Mouse (Mus musculus) left cerebral cortex, postnatal 4 days (tissue): ENCODE data around the gene Fam3c. TPM values are rescaled to one million over a fixed set of nuclear protein-coding genes. Genes with fewer than 3 reads are reported as not detected.
A peak's percentile ranks its signal among the peaks of the same experiment; 100 is the strongest.
"Not testable (repeated sequence)": the region's sequence is repeated elsewhere in the genome, so short reads cannot be mapped to it uniquely, and the experiment has no call there.

Experiments
- DNase-seq: peaks from one replicate; pipeline ENCODE4 v3.0.0-alpha.2; 2022
- intact Hi-C: fragments of 180-260 bp; cut with DNase I; formaldehyde crosslinking; loops from one replicate; pipeline ENCODE4 v1.15.1; 2025
- total RNA-seq, 2 experiments: library from RNA; stranded (reverse); gene quantifications; 2 replicates each; pipeline ENCODE4 v1.2.3; 2021

The Fam3c gene
- total RNA-seq, 2 experiments from 2014 or later = 105 to 110 TPM

DNA sequence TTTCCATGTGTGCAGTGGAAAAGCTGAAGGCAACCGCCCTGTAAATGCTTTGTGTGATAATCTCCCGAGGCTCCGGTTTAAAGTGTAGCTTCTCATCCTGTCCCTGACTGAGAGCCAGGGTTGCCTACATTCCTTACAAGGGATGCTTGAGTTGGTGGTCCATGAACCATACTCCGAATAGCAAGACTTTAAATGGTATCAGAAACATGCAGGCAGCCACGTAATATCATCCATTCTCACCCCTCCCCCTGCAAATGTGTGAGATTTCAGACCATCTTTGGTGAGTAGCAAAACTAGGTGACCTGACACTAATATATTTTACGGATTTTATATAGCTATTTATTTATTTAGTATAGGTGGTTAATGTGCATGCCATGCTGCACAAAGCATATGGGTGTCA lies 59.0 kb downstream of the Fam3c start:
- intact Hi-C loops = no loop called here
- DNase-seq = no peak

DNA sequence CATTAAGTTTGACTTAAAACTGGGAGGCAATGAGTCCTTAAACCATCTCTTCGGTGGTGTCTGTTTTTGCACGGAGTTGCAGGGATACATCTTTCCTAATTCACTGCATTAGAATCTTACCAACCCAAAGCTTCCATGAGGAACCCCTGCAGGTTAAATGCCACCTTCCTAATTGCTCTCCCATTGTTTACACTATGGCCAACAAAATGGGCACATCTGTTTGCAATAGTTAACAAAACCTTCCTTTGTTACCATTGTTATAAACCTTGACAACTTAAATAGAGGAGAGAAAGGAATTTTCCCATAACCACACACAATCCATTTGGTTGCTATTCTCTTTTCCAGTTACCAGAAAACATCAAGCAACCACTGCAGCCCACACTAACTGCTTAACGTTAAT lies 62.1 kb downstream of the Fam3c start:
- DNase-seq = no peak
- intact Hi-C loops = no loop called here

DNA sequence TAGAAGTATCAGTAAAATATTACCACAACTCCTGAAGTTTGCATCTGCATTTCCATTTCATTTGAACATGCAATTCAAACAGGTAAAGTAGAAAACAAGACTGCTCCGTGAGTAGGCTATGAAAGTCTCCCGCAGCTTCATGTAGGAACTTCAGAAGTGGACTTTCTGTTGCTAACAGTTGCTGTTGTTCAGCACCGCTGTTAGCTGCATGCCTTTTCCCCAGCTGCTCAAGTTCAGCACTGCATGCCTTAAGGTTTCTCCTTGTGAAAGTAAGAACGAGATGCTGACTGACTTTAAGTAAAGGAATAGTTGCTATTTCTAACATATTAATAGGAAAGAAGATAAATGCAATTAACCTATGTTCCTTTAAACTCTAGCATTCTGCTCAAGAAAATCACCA lies 64.0 kb downstream of the Fam3c start:
- no peak for DNase-seq
- intact Hi-C loops = no loop called here

DNA sequence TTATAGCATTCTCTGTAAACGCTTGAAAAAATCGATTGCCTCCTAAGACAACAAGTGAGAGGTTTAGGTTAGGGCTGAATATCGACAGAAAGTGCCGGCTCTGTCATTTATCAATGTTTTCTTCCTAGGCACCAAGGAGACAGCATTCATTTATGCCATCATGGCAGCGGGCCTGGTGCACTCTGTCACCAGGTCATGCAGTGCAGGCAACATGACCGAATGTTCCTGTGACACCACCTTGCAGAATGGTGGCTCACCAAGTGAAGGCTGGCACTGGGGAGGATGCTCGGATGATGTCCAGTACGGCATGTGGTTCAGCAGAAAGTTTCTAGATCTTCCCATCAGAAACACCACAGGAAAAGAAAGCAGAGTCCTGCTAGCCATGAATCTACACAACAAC lies 65.3 kb downstream of the Fam3c start:
- no peak for DNase-seq
- intact Hi-C loops = no loop called here

DNA sequence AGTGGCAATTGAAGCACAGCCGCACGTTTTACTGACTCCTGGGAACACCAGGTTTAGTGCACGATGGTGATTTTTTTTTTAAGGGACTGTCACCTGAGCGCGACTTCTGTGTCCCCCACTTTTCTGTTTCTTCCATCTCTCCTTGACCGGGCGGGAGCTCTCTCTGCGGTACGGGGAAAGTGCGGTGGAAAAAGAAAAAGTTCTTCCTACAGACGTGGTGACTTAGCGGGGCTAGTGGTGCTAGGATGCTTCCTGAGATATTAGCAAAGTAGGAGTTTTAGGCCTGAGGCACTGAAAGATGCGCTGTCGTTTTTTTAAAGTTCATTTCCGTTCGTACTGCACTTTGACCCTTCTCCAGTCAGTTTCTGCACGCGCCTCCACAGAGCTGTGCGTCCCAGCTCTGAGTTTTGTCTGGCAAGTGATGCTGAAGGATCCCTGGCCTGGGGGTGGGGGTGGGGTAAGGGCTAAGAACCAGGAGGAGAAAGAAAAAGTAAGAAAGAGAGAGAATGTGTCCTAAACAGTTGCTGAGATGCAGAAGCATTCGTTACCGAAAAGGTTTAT lies 66.5 kb downstream of the Fam3c start:
- DNase-seq = no peak
- intact Hi-C loops = loop anchor here (10.0 kb wide), 1 partner anchor 165 kb away; no protein-coding TSS in a partner anchor

DNA sequence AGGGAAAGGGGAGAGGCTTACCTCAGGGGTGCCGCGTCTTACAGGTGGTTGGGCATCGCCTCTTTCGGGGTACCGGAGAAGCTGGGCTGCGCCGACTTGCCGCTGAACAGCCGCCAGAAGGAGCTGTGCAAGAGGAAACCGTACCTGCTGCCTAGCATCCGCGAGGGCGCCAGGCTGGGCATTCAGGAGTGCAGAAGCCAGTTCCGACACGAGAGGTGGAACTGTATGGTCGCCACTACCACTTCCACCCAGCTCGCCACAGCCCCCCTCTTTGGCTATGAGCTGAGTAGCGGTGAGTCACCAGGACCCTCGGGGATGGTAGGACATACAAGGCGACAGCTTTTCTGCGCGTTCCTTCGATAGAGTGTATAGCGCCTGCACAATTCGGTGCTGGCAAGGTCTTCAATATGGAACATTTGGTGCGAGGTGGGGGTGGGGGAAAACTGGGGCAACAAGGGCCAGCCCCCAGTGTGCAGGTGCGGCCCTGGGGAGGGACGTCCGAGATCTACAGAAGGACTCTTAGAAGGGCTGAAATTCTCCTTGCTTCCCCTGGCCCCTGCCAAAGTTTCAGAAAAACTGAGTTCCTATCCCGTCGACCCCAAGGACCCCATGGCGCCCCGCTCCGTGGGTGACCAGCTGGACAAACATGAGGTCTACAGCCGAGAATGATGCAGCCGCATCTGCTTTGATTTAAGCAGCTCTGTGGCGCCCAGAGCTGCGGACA lies 67.1 kb downstream of the Fam3c start:
- intact Hi-C loops = loop anchor here (10.0 kb wide), 1 partner anchor 164 kb away; no protein-coding TSS in a partner anchor
- DNase-seq = peak; percentile 50

DNA sequence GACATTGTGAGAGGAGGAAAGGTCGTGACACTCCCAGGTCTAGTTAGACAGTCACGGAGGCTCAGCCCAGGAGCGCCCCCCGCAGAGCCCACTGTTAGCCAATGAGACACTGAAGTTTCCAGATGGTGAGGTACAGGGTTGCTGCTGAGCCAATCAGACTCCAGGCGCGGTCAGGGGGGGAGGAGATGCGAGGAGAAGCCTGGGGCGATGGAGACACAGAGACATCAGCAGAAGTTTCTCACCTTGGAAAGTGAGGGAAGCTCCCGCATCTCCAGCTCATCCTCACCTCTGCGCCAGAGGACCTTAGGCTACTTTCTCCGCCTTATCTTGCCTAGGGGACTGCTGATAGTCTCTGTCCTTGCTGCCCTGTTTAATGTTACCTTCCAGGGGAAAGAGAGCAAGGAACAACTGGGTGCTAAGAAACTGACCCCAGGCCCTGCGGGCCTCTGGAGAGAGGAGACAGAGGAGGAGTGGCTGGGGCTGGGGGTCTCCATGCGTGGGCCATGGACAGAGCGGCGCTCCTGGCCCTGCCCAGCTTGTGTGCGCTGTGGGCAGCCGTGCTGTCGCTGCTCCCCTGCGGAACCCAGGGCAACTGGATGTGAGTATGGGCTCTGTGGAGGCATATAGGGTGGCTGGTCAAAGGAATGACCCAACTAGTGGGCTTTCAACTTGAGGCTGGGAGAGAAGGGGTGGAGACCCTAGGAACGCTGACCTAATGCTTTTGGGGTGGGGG lies 67.9 kb downstream of the Fam3c start, which contains the start of gene Wnt16:
Gene Wnt16 (plus strand): TSS at position 224 of the 733 bp plus-strand sequence.
- intact Hi-C loops = loop anchor here (10.0 kb wide), 1 partner anchor 163 kb away; no protein-coding TSS in a partner anchor
- DNase-seq = peak; percentile 36

DNA sequence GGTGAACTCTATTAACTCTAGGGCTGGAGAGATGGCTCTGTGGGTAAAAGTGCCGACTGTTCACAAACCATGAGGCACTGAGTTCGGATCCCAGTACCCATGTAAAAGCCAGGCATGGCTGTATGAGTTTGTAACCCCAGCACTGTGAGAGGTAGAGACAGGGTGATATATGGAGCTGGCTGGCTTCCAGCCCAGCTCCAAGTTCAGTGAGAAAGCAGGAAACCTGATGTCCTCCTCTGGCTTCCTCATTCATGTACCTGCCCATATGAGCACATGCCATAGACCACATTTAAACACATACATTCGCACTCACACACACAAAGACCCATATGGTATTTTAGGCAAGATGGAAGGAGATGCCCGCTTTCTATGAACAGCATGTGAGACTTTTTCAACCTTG lies 73.6 kb downstream of the Fam3c start:
- DNase-seq = no peak
- intact Hi-C loops = loop anchor here (10.0 kb wide), 1 partner anchor 158 kb away; no protein-coding TSS in a partner anchor

DNA sequence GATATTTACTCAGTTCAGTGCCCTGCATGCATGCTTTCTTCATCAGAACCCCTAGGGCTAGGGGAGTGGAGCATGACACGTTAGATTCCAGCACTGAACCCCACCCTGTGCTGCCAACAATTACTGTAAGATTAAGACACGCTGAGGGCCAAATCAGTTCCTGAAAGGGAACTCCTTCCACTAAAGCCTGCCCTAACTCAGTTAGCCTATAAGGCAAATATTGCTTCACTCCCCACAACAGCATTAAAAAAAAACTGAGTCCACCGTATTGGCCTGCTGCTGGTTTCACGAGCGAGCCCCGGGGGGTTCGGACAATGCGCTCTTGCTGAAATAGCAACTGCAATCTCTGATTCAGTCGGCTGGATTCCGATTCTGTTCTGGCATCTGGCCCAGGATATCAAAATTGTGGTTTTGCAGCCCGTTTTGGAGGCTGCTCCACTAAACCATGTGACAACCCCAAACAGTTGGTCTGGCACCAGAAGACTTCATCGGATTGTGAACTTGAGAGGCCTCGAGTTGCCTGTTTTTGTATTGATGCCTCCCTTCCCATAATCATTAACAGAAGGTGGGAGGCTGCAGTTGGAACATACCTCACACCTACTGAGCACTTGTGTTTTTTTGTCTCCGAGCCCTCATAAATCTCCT lies 75.7 kb downstream of the Fam3c start:
- intact Hi-C loops = loop anchor here (10.0 kb wide), 1 partner anchor 156 kb away; no protein-coding TSS in a partner anchor
- DNase-seq = peak; percentile 56

DNA sequence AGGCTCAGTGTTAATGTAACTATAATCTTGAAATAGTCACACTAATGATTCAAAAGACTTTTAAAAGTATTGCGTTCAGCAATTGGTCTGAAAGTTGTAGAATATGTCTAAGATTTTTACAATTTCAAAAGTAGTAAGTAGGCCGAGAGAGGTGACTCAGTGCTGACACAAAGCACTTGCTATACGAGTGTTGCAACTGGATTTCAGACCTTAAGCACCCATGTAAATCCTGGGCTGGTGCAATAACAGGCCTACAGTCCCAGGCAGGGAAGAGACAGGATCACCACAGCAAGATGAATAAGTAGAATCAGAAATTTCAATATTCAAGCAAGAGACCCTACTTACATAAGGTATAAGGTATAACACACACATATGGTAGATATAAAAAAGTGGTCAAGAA lies 78.1 kb downstream of the Fam3c start:
- intact Hi-C loops = no loop called here
- DNase-seq = no peak

DNA sequence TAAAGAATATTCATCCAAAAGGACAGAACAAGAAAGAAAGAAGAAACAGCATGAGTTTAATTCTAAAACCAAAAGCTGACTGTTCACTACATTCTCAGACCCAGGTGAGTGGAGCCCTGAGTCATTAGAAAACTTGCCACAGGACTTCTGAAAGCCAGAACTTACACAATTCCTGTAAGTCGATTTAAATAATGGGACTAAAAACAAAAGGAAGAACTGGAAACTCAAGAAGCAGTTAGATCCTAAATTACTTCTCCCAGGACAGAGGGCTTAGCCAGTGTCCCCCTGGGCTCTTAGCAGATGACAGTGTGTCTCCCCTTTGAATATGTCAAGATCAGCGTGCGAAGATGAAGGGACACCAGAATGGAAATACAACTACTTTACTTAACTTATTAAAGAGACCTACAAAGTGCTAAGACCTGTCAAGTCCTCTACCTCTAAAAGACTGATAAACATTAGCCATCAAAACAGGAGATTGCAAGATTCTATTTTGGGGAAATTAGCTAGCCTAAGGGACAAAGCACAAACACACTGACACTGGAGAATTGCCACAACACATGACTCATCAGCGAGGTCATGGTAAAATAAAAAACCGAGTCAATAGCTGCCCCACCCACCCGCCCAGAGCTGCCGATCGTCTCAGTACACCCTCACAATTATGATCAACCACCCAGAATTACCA lies 86.1 kb downstream of the Fam3c start:
- intact Hi-C loops = no loop called here
- DNase-seq = no peak

DNA sequence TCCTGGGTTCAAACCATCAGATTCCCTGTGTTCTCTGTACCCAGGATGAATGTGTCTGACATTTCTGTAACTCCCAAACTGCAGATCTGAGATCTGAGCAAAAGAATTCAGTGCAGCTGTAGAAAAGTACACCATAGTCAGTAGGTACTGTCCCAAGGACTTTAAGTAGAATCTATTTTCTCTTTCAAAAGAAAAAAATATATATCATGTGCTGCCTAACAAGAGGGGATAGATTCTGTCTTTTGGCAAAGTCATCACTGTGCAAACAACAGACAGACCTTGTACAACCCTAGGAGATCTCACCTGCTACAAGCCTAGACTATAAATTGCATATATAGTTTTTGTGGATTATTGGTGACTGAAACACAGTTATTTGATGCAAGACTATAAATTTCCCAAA lies 87.4 kb downstream of the Fam3c start:
- intact Hi-C loops = no loop called here

DNA sequence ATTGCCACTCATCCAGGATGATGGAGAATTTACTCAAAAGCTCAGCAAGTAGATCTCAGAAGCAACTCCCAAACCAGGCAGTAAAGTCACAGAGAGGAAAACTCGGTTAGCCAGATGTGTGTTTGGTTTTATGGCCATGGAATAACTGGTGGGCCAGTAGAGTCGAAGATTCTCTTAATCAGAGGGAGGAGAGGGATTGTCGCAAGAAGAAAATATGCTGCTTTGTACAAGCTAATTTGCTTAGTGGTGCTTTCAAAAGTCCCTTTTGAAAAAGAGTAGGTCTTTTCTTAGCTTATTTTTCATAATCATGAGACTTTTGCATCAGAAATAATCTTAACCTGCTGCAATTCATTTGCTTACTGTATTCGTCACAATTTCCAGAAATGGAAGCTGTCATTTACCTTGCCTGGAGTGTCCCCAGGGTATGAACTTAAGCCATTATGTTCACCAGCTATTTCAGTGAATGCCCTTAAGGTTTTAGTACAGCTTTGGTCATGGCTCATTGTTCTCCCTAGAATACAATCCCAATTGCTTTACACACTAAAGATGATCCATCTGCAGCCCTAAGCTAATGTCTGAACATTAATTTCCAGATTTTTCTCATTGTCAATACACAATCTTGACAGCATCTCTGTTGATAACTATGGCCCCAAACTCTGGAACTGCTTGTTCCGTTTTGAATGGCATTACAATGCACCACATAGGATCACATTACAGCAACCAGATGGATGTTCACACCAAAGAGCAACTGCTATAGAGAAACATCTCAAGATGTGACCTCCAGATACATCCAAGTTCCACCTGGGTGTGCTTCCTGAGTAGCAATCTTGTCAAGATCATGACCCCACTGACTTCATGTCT lies 88.0 kb downstream of the Fam3c start:
- no peak for DNase-seq
- intact Hi-C loops = no loop called here

More for the DNA sequence above, 87.4 kb downstream of the Fam3c start:
- no peak for DNase-seq

DNA sequence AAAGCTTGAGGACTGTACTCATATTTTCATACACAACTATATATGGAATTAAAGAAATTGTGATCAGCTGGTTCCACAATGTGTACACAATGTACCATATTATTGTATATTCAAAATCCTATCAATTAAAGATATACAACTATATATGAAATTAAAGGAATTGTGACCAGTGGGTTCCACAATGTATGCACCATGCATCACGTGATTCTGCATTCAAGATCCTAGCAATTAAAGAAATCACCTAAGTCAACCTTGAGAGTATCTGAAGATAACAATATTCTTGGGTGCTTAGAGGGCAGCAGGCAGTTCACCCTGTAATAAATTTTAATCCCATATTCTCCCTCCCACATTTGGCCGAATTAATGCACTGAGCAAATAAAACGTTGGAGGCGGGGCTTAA lies 90.0 kb downstream of the Fam3c start:
- intact Hi-C loops = no loop called here
- DNase-seq = no peak

DNA sequence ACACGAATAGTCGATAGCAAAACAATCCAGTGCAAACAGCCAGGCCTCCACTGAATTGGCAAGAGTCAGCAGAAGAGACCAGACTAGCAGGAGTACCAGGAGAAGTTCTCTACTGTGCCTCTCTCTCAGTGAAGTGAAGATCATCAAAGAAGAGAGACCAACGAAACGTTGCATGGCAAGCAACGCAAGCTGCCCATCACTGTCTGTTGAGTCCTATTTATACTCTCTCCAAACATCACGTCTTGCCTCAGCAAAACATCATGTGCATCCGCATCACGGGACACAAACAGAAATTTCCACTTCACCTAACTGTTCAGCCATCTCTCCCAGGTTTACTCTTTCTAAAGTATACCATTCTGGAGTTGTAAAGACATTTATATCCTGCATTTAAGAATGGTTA lies 91.9 kb downstream of the Fam3c start:
- DNase-seq, intact Hi-C loops: not testable (repeated sequence)

DNA sequence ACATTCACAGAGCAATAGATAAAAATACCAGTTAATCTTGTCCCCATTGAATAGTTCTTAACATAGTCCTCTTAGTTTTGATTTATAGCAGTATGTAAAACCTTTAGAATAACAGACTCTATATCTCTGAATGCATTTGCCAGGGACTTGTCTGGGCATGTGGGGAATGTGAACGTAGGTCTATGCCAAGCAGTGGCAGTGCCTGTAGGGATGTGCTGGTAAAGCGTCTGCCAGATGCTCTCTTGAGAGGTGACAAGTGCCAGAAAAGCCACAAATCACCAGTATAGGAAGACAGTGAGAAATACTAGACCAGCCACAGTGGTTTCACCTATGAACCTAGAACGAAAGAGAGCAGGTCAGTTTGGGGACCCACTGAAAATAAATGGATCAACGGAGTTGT lies 93.5 kb downstream of the Fam3c start:
- intact Hi-C loops = no loop called here

DNA sequence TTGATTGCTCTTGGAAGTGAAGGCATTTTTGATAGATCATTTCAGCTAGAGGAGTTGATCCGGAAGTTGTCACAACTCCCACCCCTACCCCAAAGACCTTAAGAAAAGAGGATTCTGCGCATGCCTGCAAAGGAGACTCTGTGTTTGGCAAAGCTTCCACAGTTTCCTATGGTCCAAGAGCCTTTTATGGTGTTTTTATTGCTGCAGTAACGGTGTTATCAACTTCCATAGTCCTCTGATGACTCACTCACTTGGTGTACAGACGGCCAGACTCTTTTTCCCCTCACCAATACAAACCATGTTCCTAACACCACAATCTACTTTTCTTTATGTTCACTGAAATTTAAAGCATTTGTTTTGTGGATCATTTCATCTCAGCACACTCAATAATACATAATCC lies 97.3 kb downstream of the Fam3c start:
- intact Hi-C loops = no loop called here
- DNase-seq = no peak

More for the DNA sequence above, 93.5 kb downstream of the Fam3c start:
- no peak for DNase-seq
